Mouse (Mus musculus) thymus, adult 2 months (tissue): ENCODE data around the gene Ifi202b. TPM values are rescaled to one million over a fixed set of nuclear protein-coding genes. Genes with fewer than 3 reads are reported as not detected.
"Not testable (repeated sequence)": the region's sequence is repeated elsewhere in the genome, so short reads cannot be mapped to it uniquely, and the experiment has no call there.

Experiments used
- DNase-seq: peaks from one replicate; pipeline ENCODE4 v3.0.0; 2021
- H3K27ac ChIP-seq: fragments of 200-500 bp; 2 replicates; pipeline ENCODE4 v1.5.1; 2012; ENCODE audit warnings: low read length, control low read depth; ENCODE audit not compliant: control insufficient read depth, insufficient read depth
- H3K27me3 ChIP-seq: fragments of 200-500 bp; 2 replicates; pipeline ENCODE4 v1.6.1; 2012; ENCODE audit warnings: mild to moderate bottlenecking, low read length, moderate library complexity, mixed read lengths; ENCODE audit not compliant: control insufficient read depth, insufficient read depth
- H3K36me3 ChIP-seq: fragments of 200-500 bp; 2 replicates; pipeline ENCODE4 v1.6.1; 2012; ENCODE audit warnings: mild to moderate bottlenecking, low read length, moderate library complexity; ENCODE audit not compliant: control insufficient read depth, insufficient read depth
- H3K4me1 ChIP-seq: fragments of 200-500 bp; replicated peaks from 2 replicates; pipeline ENCODE4 v1.6.1; 2012; ENCODE audit warnings: low read length; ENCODE audit not compliant: control insufficient read depth, insufficient read depth
- H3K4me3 ChIP-seq: fragments of 200-500 bp; 2 replicates; pipeline ENCODE4 v1.5.1; 2012; ENCODE audit warnings: mild to moderate bottlenecking, low read length, control low read depth, moderate library complexity; ENCODE audit not compliant: control insufficient read depth, insufficient read depth
- CTCF ChIP-seq: fragments of 200-500 bp; IDR thresholded peaks from 2 replicates; pipeline ENCODE4 v1.5.1; 2012; ENCODE audit warnings: mild to moderate bottlenecking, control low read depth, low read length, moderate library complexity, borderline replicate concordance; ENCODE audit not compliant: control insufficient read depth, poor library complexity, insufficient read depth; ENCODE audit errors: extremely low read depth
- POLR2A ChIP-seq: fragments of 200-500 bp; IDR thresholded peaks from 2 replicates; pipeline ENCODE4 v1.6.1; 2012; ENCODE audit warnings: mild to moderate bottlenecking, low read length, control low read depth, moderate library complexity; ENCODE audit not compliant: control insufficient read depth, poor library complexity, insufficient read depth; ENCODE audit errors: extremely low read depth
- WGBS: fragments of 180-500 bp; shearing (Covaris S2); methylation state at CpG from one replicate; pipeline ENCODE4 v1.1.7; 2018; 5-methylcytosine and 5-hydroxymethylcytosine counted together
- polyA plus RNA-seq: library from polyadenylated mRNA; depleted of rRNA; stranded (reverse); fragments of >200 nt; gene quantifications from 2 replicates; pipeline ENCODE4 v1.2.3, GENCODE M21; 2012

Gene Ifi202b
- polyA plus RNA-seq, 1 experiment, result 0.40 TPM

- no peaks in the 10 kb centered on the region for H3K4me1 ChIP-seq
- TF ChIP-seq CTCF (no peak), POLR2A (no peak)
- no peak overlapping the region for H3K27ac ChIP-seq
- DNase-seq, result no peak
- H3K4me3 ChIP-seq, result no peak overlapping the region
- no peaks in the 10 kb centered on the region for H3K36me3 ChIP-seq
- H3K27me3 ChIP-seq, result no peaks in the 10 kb centered on the region
These were observed 9.4 kb downstream of the Ifi202b start for GRCm38 (mm10) chr1:173973111-173973510.

DNA sequence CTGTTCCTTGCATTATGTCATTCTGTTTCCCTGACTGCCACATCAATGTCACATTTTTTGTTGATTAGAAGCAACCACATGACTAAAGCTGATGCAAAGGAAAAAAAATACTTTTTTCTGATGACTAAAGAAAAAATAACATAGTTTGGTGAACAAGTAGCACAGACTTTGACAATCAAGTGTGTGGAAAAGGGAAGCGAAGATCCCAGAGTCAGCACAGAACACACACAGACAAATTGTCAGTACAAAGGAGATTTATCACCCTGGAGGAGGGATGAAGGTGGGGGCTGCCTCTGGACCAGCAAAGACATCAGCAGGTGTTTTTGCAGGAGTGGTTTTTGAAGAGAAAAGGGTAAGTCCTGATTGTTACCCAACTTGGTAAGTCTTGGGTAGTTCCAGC, 21.1 kb downstream of the Ifi202b start:
- H3K4me3 ChIP-seq, H3K4me1 ChIP-seq, H3K27me3 ChIP-seq, DNase-seq, H3K36me3 ChIP-seq, H3K27ac ChIP-seq: not testable (repeated sequence)
- WGBS, result 84% methylated on average over 1 of the region's 1 CpGs

GRCm38 (mm10) chr1:173959998-173960397, 22.5 kb downstream of the Ifi202b start:
- not testable (repeated sequence) for H3K36me3 ChIP-seq, H3K27ac ChIP-seq, DNase-seq, H3K27me3 ChIP-seq, H3K4me1 ChIP-seq, H3K4me3 ChIP-seq
- 97% methylated on average over 3 of the region's 3 CpGs for WGBS

DNA sequence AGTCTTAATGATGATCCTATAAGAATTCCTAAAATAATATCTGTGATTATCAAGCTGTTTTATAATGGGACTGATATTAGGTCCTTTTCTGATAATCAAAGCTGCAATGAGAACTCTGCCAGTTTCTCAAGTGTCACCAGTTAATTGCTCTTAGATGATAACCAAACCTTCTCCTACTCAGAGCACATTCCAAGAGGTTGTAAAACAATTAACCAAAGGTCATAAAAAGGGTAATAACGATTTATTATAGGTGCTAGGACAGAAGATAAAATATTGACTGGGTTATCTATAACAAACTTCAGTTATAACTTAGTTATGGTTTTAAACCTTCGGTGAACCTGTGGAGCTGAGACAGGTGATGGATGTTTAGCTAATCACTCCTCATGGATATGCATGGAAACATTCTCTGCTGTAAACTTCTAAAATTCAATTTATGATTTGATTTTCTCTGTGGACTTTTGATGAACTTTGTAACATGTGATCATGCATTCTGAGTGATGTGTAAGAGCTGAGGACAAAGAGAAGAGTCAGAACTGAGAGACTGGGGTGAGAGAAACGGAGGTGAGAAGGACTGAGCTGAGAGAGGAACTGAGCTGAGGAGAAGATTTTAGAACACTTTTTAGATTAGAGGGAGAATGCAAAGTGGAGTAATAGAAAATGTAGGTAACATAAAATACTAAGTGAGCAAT, 26.6 kb downstream of the Ifi202b start:
- not testable (repeated sequence) for H3K27ac ChIP-seq, DNase-seq, H3K4me1 ChIP-seq, H3K27me3 ChIP-seq, H3K36me3 ChIP-seq, H3K4me3 ChIP-seq
- WGBS, result 90% methylated on average over 3 of the region's 3 CpGs

DNA sequence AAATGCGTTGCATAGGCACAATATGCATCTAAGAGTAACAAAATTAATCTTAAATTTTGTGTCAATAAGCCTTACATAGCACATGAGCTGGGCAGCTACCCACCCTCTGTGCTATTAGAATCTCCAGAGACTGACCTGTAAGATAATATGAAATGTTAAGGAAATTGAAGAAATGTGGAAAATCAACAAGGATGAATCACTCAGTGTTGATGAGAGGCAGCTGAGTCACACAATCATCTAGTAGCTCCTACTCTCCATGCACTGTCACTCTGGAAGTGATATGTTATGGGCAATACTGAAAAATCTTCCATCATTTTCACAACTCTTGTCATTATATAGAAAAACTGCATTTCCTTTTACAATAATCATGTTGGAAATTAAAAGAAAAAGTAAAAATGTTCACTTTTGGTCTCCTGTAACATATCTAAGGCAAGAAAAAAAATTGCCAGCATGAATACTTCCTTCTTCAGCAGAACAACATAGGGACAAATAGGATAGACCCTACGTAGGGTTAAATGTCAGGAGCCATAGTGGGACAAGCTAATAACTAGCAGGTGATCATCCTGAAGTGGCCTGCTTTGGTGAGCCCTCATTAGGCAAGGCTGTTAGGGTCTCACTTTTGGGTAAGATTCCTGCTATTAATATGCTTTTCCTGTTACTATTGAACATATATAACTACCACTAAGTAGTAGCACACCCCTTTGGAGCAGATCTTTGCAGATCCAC, 27.3 kb downstream of the Ifi202b start:
- WGBS, result 95% methylated on average over 2 of the region's 2 CpGs
- no peak overlapping the region for H3K27ac ChIP-seq

DNA sequence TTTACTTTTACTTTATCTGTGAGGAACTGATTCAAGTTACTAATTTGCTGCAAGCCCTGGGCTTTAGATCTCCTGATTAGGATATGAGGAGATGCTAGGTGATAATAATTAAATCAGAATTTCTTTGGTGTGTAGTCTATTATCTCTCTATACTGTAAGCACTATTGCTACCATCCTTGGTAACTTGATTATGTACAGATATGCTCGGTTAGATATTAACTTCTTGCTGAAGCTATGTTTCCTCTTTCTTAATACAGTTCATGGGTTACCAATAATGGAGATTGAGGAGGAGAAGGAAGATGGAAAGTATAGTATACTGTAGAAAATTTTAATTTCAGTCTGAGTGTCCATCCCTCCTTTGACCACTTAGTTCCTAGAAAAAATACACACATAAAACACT, 29.0 kb downstream of the Ifi202b start:
- no peak overlapping the region for H3K4me3 ChIP-seq
- H3K36me3 ChIP-seq, result no peaks in the 10 kb centered on the region
- no peak overlapping the region for H3K27ac ChIP-seq
- no peak for DNase-seq
- no peak for TF ChIP-seq POLR2A
- no peak for TF ChIP-seq CTCF
- 0 out of 2 replicates have a peak, but pooled peaks cover 3% of the 10 kb centered on the region for H3K4me1 ChIP-seq
- no peaks in the 10 kb centered on the region for H3K27me3 ChIP-seq
- 98% methylated on average over 1 of the region's 1 CpGs for WGBS

More for the DNA sequence above, 27.3 kb downstream of the Ifi202b start:
- no peak for TF ChIP-seq POLR2A
- TF ChIP-seq CTCF, result no peak
- DNase-seq, result no peak
- no peaks in the 10 kb centered on the region for H3K4me1 ChIP-seq
- no peaks in the 10 kb centered on the region for H3K36me3 ChIP-seq
- no peak overlapping the region for H3K4me3 ChIP-seq
- no peaks in the 10 kb centered on the region for H3K27me3 ChIP-seq

DNA sequence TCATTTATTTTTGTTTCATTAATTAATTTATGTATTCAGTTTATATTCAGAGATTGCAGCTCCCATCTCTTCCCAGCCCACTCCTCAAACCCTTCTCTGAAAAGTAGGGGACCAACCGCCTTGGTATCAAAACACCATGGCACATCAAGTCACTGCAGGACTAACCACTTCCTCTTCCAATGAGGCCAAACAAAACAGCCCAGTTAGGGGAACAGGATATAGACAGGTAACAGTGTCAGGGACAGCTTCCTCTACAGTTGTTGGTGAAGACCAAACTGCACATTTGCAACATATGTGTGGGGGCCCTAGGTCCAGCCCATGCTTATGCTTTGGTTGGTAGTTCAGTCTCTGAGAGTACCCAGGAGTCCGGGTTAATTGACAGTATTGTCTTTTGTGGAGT, 33.5 kb downstream of the Ifi202b start:
- not testable (repeated sequence) for H3K27me3 ChIP-seq, H3K36me3 ChIP-seq

DNA sequence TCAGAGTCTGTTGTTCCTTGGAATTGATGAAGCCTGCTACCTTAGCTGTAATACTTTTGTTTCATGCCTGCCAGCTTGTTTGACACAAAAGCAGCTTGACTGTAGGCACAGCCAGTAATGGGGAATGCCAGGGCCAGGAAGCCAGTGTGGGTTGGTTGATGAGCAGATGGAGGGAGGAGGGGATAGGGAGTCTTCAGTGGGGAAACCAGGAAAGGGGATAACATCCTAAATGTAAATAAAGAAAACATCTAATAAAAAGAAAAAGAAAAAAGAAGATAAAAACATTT, 39.8 kb downstream of the Ifi202b start:
- H3K4me3 ChIP-seq, H3K27ac ChIP-seq, H3K4me1 ChIP-seq, H3K36me3 ChIP-seq, H3K27me3 ChIP-seq, DNase-seq: not testable (repeated sequence)

More for the DNA sequence above, 33.5 kb downstream of the Ifi202b start:
- 9% methylated on average over 2 of the region's 2 CpGs for WGBS
- H3K27ac ChIP-seq, DNase-seq, H3K4me1 ChIP-seq, H3K4me3 ChIP-seq: not testable (repeated sequence)

GRCm38 (mm10) chr1:173941924-173942779, 40.4 kb downstream of the Ifi202b start, which contains the start of the genes Mndal and Ifi203:
TSS of gene Mndal (minus strand) at chr1:173942491.
TSS of gene Ifi203 (minus strand) at chr1:173942672.
- not testable (repeated sequence) for DNase-seq, H3K36me3 ChIP-seq, H3K4me1 ChIP-seq, H3K27me3 ChIP-seq
- Histone ChIP-seq H3K4me3 (peak within 1 kb of the TSS; percentile 18), H3K27ac (peak within 1 kb of the TSS; percentile 80)
- WGBS, result 2% methylated on average over 3 of the region's 3 CpGs
